Mouse (Mus musculus): ENCODE results near the gene Itpkb.

The Itpkb gene

GRCm38 (mm10) chr1:180343434-180344210 lies 13.3 kb downstream of the Itpkb start:
- 46% methylated on average over 8 of the region's 8 CpGs for WGBS

- WGBS = 77% methylated on average over 5 of the region's 5 CpGs
Measured at GRCm38 (mm10) chr1:180345098-180345497, 14.8 kb downstream of the Itpkb start.

- 88% methylated on average over 4 of the region's 4 CpGs for WGBS
Measured at GRCm38 (mm10) chr1:180347059-180347458, 16.8 kb downstream of the Itpkb start.

GRCm38 (mm10) chr1:180347907-180348306 lies 17.6 kb downstream of the Itpkb start:
- WGBS = 81% methylated on average over 6 of the region's 6 CpGs

GRCm38 (mm10) chr1:180352258-180352657 lies 22.0 kb downstream of the Itpkb start:
- WGBS = 68% methylated on average over 3 of the region's 3 CpGs

GRCm38 (mm10) chr1:180354129-180354528 lies 23.8 kb downstream of the Itpkb start:
- WGBS = 75% methylated on average over 4 of the region's 4 CpGs

GRCm38 (mm10) chr1:180354976-180355730 lies 24.9 kb downstream of the Itpkb start:
- WGBS = 91% methylated on average over 13 of the region's 13 CpGs

GRCm38 (mm10) chr1:180356176-180356575 lies 25.9 kb downstream of the Itpkb start:
- 82% methylated on average over 4 of the region's 4 CpGs for WGBS

GRCm38 (mm10) chr1:180356857-180357256 lies 26.6 kb downstream of the Itpkb start:
- 76% methylated on average over 6 of the region's 6 CpGs for WGBS

GRCm38 (mm10) chr1:180357893-180358331 lies 27.6 kb downstream of the Itpkb start:
- 66% methylated on average over 7 of the region's 7 CpGs for WGBS

- 88% methylated on average over 9 of the region's 9 CpGs for WGBS
Measured at GRCm38 (mm10) chr1:180358466-180358865, 28.2 kb downstream of the Itpkb start.

GRCm38 (mm10) chr1:180359311-180359710 lies 29.0 kb downstream of the Itpkb start:
- 75% methylated on average over 5 of the region's 5 CpGs for WGBS

GRCm38 (mm10) chr1:180362176-180362575 lies 31.9 kb downstream of the Itpkb start:
- 91% methylated on average over 4 of the region's 4 CpGs for whole genome bisulfite sequencing

- 87% methylated on average over 5 of the region's 5 CpGs for WGBS
Measured at GRCm38 (mm10) chr1:180362844-180363243, 32.6 kb downstream of the Itpkb start.

GRCm38 (mm10) chr1:180363317-180363716 lies 33.0 kb downstream of the Itpkb start:
- WGBS = 81% methylated on average over 3 of the region's 3 CpGs

GRCm38 (mm10) chr1:180364005-180364404 lies 33.7 kb downstream of the Itpkb start:
- WGBS = 74% methylated on average over 17 of the region's 17 CpGs

- WGBS = 24% methylated on average over 2 of the region's 2 CpGs
Measured at GRCm38 (mm10) chr1:180364720-180365119, 34.4 kb downstream of the Itpkb start.

- under 1% methylated on average over 29 of the region's 29 CpGs for WGBS
Measured at GRCm38 (mm10) chr1:180365180-180365810, 35.0 kb downstream of the Itpkb start.

GRCm38 (mm10) chr1:180365983-180366811 lies 35.9 kb downstream of the Itpkb start:
- WGBS = 62% methylated on average over 18 of the region's 18 CpGs

- 70% methylated on average over 3 of the region's 3 CpGs for WGBS
Measured at GRCm38 (mm10) chr1:180367045-180367619, 36.8 kb downstream of the Itpkb start.

GRCm38 (mm10) chr1:180367626-180368025 lies 37.3 kb downstream of the Itpkb start:
- 67% methylated on average over 3 of the region's 3 CpGs for WGBS

All from cerebral cortex, adult 2 months (tissue).